Mouse (Mus musculus) embryo, embryonic 10 days (tissue): ENCODE data around the gene Timp2.

Experiments
- DNase-seq: peaks from one replicate; pipeline ENCODE4 v3.0.0-alpha.2; 2015; ENCODE audit warnings: low spot score

Gene Timp2

DNA sequence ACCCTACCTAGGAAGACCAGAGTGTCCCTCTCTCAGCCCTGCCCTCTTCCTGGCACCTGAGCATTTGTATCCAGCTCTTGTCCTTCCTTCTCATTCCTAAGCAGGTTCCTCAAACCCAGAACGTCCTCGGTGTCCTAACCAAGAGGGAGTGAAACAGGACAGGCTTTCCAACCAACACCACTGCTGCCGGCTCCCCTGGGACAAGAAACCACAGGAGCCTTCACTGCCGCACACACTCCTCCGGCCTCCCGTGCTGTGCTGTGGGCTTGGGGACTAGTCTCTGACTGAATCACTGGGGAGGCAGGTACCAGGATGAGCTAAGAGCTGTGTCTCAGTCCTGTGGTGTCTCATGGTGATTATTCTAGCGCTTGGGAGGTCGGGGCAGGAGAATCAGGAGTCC is 14.1 kb upstream of the Timp2 start:
- no peak for DNase-seq

DNA sequence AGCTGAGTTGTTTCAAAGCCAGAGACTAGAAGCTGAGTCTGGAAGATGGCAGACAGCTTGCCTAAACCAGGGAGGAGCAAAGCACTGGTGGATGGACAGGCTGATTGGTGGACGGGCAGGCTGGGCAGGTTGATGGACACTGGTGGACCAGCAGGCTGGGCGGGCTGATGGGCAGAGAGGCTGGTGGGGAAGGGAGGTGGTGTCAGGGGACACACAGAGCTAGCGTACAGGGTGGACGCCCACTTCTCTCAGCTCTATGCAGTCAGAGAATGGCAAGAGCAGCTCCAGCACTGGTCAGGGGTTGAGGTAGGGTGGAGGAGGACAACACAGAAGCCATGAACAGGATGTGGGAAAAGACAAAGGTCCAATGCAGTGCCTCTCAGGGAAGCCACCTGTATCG is 13.7 kb upstream of the Timp2 start:
- no peak for DNase-seq

DNA sequence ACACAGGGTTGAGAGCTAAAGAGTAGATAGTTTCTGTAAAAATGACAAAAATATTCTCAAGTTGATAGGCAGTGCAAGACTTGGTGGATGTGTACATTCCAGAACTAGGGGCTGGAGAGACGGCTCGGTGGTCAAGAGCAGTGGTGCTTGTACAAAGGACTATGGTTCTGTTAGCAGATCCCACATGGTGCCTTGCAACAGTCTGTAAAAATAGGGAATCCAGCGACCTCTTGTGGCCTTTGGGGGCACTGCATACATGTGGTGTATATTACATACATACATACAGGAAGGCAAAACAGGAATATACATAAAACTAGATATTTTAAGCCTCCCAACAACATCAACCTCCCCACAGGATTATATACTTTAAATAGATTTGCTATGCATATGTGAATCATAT is 12.8 kb upstream of the Timp2 start:
- DNase-seq = no peak

DNA sequence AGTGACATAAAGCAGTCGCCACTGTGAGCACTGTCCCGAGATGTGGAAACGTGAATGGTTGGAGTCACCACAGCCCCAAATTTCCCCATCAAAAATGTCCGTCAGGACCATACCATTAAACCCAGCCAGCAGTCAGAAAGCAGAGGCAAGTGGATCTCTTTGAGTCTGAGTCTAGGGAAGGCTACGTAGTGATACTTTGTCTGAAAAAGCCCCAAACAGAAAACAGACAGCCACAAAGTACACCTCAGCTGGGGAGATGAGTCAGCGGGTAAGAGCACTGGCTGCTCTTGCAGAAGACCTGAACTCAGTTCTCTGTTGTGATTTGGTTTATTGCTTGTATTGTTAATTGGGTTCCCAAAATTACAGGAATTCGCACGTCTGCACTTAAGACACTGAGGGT is 11.0 kb upstream of the Timp2 start:
- no peak for DNase-seq

DNA sequence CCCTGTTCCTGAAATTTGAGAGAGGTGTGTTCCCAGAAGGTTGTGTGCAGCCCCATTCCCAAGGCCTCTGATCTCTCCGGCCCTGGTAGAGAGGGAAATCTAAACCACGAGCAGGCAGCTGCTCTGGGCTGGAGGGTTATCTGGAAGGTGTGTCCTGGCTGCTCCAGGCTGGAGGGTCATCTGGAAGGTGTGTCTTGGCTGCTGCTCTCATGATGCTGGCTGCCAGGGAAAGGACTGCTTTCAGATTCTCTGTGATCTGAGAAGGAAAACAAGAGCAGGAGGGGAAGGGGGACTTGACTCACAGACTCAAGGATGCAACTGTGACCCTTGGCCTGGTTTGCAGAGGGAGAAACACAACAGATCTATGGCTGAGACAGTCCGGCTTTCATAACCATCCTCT is 10.6 kb upstream of the Timp2 start:
- DNase-seq = no peak

DNA sequence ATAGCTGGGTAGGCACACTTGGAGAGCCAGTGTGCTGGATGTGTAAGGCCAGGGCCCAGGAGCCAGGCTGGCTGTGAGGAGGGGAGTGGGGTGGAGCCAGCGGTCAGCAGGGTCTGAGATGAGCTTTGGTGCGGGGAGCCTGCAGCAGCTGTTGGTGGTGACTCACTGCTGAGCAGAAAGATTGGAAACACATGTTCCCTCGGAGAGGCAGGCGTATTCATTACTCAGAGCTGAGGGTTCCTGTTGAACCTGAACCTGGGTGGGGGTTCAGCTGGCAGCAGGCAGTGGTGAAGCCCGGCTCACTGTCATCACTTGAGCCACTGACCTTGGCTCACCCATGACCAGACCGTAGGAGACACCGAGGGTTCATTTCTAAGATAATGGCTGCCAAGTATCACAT is 9.6 kb upstream of the Timp2 start:
- peak; percentile 80 for DNase-seq

DNA sequence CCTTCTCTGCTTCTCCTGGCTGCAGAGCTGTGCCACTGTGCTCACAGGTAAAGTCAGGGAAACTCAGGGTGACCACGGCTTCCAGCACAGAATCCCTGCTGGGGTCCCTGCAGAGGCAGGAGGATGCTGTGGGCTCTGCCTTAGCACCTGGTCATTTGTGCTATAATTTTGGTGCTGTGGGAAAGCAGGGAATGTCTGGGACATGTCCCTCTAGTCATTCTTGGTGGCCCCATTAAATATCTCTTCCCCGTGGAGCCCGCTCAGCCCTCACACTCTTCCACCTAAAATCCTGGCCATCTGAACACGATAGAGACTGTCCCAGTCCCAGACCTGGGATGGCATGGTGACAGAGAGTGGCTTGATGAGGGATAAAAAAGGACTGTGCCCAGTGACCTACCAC is 8.5 kb upstream of the Timp2 start:
- DNase-seq = no peak

DNA sequence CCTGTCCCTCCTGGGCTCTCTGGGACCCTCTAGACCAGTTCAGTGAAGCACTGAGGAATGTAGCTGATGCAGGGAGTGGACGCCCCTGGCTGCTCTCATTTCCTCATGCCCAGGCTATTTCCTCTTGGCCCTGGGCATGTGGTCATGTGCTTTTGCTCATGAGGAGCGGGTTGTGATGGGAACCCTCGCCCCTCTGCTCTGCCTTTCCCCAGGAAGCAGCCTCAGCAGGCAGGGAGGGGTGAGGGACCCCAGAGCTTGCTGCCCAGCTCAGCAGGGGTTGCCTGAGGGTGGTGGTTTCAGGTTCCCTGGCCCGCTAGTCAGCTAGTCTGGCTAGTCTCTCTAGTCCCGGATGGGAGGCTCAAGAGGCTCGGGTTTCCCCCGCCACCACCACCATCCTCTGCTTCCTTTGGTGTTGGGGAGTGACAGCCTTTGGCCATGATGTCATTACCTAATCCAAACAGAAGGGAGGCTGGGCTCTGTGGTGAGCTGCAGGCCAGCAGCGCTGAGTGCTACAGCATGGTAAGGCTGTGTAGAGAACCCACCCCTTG is 7.5 kb upstream of the Timp2 start:
- DNase-seq = peak; percentile 83

DNA sequence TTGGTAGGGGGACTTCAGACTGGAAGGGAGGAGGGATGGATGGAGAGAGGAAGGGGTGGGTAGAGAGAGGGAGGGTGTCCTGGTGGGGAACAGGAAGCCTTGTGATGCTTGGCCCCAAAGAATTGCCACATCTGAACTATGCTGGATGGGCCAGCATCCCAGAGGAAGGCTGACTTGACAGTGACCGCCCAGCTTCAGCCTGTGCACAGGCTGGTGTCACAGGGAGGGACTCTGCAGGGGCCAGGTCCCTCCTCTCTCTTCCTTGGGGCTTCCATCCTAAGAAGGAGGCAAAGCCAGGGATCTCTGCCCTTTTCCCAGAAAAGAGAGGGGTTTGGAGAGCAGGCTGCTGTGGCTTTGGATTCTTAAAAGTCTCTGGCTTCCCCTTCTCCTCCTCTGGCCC is 7.0 kb upstream of the Timp2 start:
- no peak for DNase-seq

DNA sequence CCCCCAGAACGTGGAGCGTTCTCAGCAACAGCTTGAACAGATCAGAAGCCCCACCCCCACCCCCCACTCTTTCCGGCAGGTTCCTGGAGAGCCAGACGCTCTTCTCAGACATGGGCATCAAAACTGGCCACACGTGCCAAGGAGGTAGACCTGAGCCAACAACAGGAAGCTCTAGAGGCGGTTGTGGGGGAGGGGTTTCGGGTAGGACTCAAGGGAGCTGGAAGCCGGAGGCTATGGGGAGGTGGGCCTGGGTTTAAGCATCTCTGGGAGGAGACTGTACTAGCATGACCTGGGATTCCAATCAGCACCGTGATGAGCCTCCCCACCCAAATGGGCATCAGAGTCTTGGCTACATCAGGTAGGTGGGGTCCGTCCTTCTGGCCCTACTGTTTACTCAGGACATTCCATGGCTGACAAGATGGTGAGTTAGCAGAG is 5.4 kb upstream of the Timp2 start:
- DNase-seq = no peak

DNA sequence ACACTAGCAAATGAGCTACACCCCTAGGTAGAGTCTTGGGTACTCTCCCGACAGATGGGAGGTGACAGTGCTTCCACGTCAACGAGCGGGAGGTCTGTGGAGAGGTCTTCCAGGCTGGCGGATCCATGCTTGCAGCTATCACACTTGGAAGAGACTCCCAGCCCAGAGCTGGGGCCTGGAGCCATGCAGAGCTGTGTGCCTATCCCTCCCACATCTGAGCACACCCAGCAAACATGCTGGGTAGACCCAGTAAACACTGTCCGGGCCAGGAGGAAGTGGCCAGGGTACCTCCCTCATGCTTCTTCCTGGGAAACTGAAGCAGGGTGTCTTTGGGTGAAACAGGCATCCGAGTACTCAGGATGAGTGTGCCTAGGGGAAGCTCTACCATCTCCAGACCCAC is 5.0 kb upstream of the Timp2 start:
- DNase-seq = no peak

DNA sequence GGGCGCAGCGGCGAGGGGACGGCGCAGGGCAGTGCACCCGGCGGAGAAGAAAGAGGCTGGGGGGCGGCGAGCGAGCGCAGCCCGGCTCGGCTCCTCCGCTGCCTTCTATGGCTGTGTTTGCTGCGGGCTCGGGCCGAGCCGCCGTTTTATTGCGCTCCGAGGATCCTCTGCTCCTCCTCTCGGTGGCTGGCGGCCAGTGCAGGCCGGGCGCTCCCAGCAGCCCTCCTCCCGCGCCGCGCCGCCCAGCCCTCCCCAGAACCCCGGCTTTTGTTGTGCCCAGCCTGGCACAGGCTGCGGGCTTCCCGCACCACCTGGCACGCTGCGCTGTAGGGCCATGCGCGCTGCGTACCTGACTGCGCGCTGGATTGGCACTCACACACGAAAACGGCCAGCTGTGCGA is 335 bp downstream of the Timp2 start:
- DNase-seq = peak; percentile 88

DNA sequence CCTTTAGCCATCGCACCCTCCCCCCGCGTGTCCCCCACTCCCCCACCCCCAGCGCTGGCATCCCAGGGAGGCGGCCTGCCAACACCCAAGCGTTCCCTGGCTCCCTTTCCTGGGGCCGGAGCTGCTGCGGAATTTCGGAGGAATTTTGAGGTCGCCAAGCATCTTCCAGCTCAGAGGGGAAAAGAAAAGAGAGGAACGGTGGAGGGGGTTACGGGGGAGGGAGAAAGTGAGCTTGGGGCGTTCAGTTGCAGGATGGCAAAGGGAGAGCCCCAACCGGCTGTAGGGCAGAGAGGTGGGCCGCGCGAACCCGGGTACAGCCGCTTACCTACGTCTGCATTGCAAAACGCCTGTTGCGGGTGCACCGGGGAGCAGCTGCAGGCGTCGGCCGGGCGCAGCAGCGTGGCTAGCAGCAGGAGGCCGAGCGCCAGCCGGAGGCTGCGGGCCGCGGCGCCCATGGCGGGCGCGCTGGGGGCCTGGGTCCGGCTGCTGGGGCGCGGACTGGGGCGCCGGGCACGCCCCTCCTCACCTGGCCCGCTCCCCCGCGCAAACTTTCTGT is 826 bp downstream of the Timp2 start:
- peak; percentile 27 for DNase-seq

DNA sequence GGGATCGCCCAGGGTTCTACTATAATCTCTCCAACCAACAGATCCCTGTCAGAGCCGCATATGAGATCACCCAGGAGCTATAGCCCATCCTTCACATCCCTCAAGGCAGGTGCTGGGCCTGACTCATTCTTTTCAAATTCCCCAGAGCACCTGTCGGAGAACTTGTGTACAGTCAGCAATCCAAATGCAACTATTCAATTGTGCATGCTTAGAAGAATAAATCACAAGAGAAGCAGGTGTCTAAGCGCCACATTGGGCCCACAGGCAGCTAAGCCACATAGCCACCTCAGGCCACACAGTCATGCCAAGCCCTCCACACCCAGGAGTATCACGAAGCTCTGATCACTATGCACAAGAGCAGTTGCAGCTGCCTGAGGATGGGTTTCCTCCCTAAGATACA is 6.0 kb downstream of the Timp2 start:
- no peak for DNase-seq

DNA sequence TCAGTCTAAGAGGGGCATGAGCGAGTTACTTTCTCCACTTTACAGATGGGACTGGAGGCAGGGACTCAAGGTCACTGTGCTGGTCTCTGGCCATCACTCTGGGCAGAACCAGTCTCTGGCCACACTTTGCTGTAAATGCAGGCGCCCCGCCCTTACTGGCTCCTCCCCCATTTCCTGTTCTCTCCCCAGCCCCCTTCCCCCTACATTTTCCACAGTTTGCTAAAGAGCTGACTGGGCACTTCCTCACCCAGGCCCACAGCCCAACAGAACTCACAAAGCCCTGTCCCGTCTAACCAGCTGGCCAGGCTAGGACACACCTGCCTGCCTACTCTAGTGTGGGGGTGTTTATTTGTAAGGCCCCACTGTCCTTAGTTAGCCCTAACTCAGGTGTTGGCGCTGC is 6.7 kb downstream of the Timp2 start:
- DNase-seq = no peak

DNA sequence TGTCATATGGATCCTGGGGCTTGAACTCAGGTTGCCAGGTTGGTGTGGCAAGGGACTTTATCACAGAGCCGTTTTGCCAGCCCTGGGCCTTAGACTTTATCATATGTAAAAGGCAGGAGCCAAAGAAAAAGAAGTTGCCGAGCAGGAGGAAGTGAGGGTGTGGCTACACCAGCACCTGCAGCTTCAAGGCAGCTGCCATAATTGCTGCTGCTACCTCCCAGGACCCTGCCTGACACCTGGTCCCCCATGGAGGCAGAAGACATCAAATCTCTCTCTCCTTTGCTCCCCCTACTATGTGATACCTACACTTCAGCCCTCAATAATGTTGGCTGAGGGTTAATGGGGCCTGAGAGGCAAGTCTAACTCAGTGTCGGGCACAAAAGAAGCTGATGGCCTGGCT is 7.1 kb downstream of the Timp2 start:
- DNase-seq = no peak

DNA sequence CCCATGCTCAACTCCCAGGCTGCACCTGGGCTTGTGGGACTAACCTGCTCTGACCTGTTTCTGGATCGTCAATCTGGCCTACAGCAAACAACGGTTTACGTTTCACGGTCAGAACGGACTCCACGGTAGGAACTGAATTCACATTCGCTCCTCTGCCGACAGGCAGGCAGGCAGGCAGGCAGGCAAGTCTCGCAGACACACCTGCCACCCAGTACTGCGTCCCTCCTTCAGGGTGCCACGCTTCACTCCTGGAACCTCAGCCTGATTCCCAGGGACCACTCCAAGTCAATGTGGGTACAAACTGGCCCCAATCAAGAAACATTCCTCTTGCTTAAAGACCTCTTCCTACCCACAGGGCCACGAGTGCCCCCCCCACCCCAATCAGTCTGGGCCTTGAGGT is 7.6 kb downstream of the Timp2 start:
- DNase-seq = no peak

DNA sequence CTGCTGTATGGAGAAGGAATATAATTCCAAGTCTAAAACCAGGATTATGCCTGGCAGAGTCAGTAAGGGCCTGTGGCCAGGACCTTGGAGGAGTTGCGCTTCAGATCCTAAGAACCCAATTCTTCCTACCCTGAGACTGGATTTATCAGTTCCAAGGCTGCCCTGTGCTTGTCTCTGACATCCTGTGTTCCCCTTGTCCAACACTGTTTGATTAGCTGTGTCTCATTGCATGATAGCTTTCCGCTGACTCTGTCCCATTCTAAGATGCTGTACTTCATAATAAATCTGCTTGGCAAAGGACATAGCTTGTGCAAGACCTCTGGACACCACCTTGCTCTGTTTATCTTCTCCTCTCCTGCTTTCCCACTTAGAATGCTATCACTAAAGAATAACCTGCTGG is 8.1 kb downstream of the Timp2 start:
- no peak for DNase-seq

DNA sequence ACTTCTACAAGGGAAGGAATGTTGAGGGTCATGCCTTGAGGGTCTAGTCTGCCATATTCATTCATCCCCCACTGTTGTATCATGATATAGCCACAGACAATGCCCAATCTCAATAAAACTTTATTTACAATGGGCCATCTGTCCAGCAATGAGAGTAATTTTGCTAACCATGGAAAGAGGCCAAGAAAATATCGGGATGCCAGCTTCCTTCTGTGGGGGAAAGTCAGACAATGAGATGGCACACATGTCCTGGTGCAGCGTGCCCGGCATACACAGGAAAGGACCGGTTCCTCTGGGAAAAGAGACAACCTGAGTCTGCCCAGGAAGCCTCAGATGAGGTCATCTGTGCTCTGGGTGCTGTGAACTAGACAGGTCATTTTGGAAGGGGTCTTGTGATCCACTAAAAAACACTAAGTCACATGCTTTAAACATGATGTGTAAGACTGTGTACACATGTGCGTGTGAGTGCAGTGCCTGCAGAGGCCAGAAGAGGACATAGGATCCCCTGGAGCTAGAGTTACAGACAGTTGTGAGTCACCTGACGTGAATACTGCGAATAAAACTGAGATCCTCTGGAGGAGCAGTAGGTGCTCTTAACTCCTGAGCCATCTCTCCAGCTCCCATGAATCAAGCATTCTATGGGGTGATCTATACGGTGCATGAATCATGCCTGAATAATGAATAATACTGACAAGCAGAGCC is 9.0 kb downstream of the Timp2 start:
- DNase-seq = no peak

DNA sequence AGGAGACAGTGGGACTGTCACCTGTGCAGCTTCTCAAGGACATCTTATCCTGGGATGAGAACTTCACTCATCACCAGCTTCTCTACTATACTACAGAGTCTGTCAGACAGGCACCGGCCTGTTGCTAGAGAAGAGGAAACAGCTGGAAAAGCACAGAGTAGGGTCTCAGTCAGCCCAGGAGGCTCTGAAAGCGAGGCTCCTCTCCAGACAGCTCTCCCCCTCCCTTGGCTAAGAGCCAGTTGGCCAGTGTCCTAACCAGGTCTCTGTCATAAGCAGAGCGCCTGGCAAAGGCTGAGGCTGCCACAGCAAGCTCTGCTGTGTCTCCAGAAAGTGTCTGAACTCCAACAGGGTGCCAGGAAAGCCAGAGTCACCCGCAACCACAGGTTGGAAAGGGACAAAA is 9.8 kb downstream of the Timp2 start:
- DNase-seq = no peak

DNA sequence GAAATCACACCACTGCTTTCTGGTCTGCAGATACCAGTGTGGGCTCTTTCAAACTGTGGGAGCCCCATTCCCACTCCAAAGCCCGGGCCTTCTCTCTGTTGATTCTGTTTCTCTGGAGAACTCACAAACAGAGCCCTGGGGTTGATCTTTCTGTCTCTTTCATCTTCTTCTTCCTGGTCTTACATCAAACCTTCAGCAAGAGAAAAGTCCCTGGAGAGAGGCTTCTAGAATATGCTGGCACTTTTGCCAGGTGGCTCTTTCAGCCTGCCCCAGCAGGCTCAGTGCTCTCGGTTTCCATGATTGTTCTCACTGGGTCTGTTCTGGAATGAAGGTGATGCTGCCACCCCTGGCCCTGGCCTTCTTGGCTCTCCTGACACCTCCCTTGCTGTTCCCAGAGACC is 11.9 kb downstream of the Timp2 start:
- no peak for DNase-seq

DNA sequence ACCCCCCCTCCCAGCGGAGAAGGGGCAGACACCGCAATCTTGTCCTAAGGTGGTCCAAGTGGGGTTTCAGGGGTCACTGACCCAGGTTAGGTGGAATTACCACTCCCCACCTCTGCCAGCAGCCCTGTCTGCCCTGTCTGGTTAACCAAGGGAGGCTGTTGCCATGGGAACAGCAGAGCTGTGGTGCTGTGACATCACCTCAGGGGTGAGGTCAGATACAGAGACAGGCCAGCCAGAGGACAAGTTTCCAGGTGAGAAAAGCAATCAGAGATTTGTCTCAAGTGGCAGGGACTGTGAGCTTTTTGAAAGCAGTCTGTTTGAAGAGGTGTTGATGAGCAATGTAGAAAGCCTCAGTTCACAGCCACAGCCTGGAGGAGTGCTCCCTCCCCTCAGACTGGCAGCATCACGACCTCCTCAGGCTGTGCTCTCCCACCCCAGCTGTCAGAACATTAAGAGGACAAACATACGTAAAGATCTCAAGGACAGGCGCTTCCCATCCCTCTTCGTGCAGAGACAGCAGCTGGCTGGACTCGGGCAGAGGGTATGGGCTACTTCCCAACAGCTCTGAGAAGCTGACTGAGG is 13.0 kb downstream of the Timp2 start, which contains the start of gene Cep295nl:
Cep295nl (minus strand) TSS at position 101 of the 582 bp plus-strand sequence.
- peak; percentile 71 for DNase-seq

DNA sequence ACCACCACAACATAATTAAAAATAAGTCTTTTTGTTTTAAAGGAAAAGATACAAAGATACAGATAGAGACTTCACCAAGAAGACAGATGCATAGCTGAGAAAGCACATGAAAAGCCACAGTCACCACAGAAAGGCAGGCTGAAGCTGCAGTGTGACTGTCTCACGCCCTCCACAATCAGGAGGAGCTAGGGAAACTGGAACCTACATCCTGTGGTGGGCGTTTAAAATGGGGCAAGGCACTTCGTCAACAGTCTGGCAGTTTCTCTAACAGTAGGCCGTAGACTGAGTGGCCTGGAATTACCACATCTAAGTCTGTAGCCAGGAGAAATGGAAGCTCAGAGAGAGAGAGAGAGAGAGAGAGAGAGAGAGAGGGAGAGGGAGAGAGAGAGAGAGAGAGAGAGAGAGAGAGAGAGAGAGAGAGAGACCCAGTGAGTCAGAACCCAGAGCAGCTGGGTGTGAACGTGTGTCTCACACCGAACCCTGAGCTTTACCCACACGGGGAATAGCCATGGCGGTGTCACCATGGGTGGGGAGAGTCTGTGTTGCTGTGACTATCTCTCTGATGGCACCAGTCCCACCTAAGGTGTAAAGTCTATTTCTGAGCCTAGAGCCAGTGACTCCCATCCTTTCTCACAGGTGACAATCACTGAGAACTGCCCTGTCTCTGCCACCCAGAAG is 17.9 kb downstream of the Timp2 start:
- DNase-seq = no peak
